ENCODE assay signal across 14 mouse cellular contexts in the genomic region with DNA sequence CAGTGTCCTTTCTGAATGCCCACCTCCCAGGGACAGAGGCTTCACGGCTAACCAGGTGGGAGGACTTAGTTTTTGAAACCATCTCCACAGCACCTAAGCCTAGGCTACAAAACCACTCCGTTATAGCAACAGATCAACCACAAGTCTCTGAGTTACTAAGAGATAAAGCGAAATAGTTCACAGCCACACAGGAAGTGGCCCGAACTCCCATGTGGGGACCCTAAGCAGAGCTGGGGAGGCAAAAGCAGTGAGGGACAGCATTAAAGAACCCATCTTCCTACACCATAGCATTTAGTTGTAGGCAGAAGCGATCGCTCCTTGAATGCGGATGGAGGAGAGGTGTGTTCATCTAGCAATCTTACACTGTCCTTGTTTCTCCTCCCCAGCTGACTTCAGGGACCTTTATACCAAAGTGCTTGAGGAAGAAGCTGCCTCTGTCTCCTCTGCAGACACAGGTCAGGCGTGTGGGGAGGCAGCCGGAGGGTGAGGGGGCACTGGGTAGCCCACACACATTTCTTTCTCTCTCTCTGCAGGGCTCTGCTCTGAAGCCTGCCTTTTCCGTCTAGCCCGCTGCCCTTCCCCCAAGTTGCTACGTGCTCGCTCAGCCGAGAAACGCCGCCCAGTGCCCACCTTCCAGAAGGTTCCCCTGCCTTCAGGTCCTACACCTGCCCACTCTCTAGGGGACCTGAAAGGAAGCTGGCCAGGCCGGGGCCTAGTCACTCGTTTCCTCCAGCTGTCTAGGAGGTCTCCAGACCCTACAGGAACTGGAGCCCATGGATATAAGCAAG. TPM values are rescaled to one million over a fixed set of nuclear protein-coding genes. Genes with fewer than 3 reads are reported as not detected.
DNase-seq lines count a peak whose midpoint lies in the region; ATAC-seq and TF ChIP-seq lines count a peak whose summit lies in the region.
"Had no signal": no experiment of that assay in that cellular context is flagged by ENCODE, and none has a peak within 500 bp of the region (broad histone marks: within the 10 kb centered on the region; RNA-seq: fewer than 3 reads in every experiment).

No protein-coding gene starts in this region.

- H3K27ac ChIP-seq in forebrain, embryonic 12.5 days = no peak overlapping the region
- no peak overlapping the region for H3K27ac ChIP-seq in forebrain, embryonic 14.5 days (ENCODE audit: low read depth, low read length)
- no peak overlapping the region for H3K27ac ChIP-seq in liver, embryonic 11.5 days (ENCODE audit: low read depth, low read length)
- no peak overlapping the region for H3K27ac ChIP-seq in liver, embryonic 12.5 days
- H3K27ac ChIP-seq in thymus, adult 2 months (ENCODE audit: control insufficient read depth, insufficient read depth, low read length) = peak overlapping the region; percentile 93
- H3K27ac ChIP-seq: hindbrain, postnatal 0 days; left cerebral cortex, adult 2 months; liver, embryonic 15.5 days had no signal

- H3K4me1 ChIP-seq in forebrain, embryonic 12.5 days = peaks cover 34% of the 10 kb centered on the region
- peaks cover 8% of the 10 kb centered on the region for H3K4me1 ChIP-seq in forebrain, embryonic 14.5 days (ENCODE audit: control insufficient read depth, insufficient read depth, low read length)
- peaks cover 26% of the 10 kb centered on the region for H3K4me1 ChIP-seq in liver, embryonic 11.5 days (replicated peaks; ENCODE audit: control insufficient read depth, insufficient read depth, low read length)
- H3K4me1 ChIP-seq in liver, embryonic 12.5 days = peaks cover 57% of the 10 kb centered on the region
- peaks cover 60% of the 10 kb centered on the region for H3K4me1 ChIP-seq in thymus, adult 2 months (replicated peaks; ENCODE audit: control insufficient read depth, insufficient read depth, low read length)

- no peak overlapping the region for H3K4me3 ChIP-seq in forebrain, embryonic 12.5 days (replicated peaks)
- H3K4me3 ChIP-seq in forebrain, embryonic 14.5 days (ENCODE audit: low read depth, low read length) = no peak overlapping the region
- H3K4me3 ChIP-seq in liver, embryonic 11.5 days (ENCODE audit: low read depth, low read length) = no peak overlapping the region
- no peak overlapping the region for H3K4me3 ChIP-seq in liver, embryonic 12.5 days
- peak overlapping the region; percentile 58 for H3K4me3 ChIP-seq in thymus, adult 2 months (ENCODE audit: control insufficient read depth, insufficient read depth, low read length)
- H3K4me3 ChIP-seq: left cerebral cortex, adult 2 months; liver, embryonic 15.5 days had no signal

- TF ChIP-seq POLR2A in thymus, adult 2 months (IDR thresholded peaks at IDR 0.05; ENCODE audit: control insufficient read depth, extremely low read depth, insufficient read depth, low read length, poor library complexity) = no peak; the same call in 1 of the 2 replicates

- TF ChIP-seq CTCF in thymus, adult 2 months (IDR thresholded peaks at IDR 0.05; ENCODE audit: borderline replicate concordance, control insufficient read depth, extremely low read depth, insufficient read depth, low read length, poor library complexity) = no peak

- ATAC-seq in forebrain, embryonic 12.5 days (ENCODE audit: low FRiP score) = no peak
- ATAC-seq in forebrain, embryonic 14.5 days = no peak
- no peak for ATAC-seq in liver, embryonic 11.5 days (replicated peaks; ENCODE audit: low FRiP score)
- no peak for ATAC-seq in liver, embryonic 12.5 days
- ATAC-seq: hindbrain, postnatal 0 days had no signal

- H3K9ac ChIP-seq in forebrain, embryonic 12.5 days = 0 out of 2 replicates have a peak overlapping the region, but pooled peaks have one; percentile 17
- no peak overlapping the region for H3K9ac ChIP-seq in forebrain, embryonic 14.5 days (ENCODE audit: low read length)
- 0 out of 2 replicates have a peak overlapping the region, but pooled peaks have one; percentile 9 for H3K9ac ChIP-seq in liver, embryonic 11.5 days (ENCODE audit: low read depth, low read length)
- no peak overlapping the region for H3K9ac ChIP-seq in liver, embryonic 12.5 days
- H3K9ac ChIP-seq: liver, embryonic 15.5 days had no signal

- peaks cover 4% of the 10 kb centered on the region; the same call in 1 of the 2 replicates for H3K27me3 ChIP-seq in forebrain, embryonic 12.5 days
- no peaks in the 10 kb centered on the region for H3K27me3 ChIP-seq in forebrain, embryonic 14.5 days (replicated peaks; ENCODE audit: control insufficient read depth, insufficient read depth, low read length)
- H3K27me3 ChIP-seq in liver, embryonic 11.5 days (replicated peaks; ENCODE audit: control insufficient read depth, insufficient read depth, low read length) = no peaks in the 10 kb centered on the region
- H3K27me3 ChIP-seq in liver, embryonic 12.5 days (replicated peaks) = peaks cover 10% of the 10 kb centered on the region; the same call in 1 of the 2 replicates
- H3K27me3 ChIP-seq in thymus, adult 2 months (ENCODE audit: control insufficient read depth, insufficient read depth, low read length) = no peaks in the 10 kb centered on the region

- peaks cover 11% of the 10 kb centered on the region; the same call in 1 of the 2 replicates for H3K36me3 ChIP-seq in forebrain, embryonic 12.5 days (replicated peaks)
- peaks cover 8% of the 10 kb centered on the region; the same call in 1 of the 2 replicates for H3K36me3 ChIP-seq in forebrain, embryonic 14.5 days (ENCODE audit: control insufficient read depth, insufficient read depth, low read length)
- no peaks in the 10 kb centered on the region for H3K36me3 ChIP-seq in liver, embryonic 11.5 days (ENCODE audit: control insufficient read depth, insufficient read depth, low read length)
- peaks cover 9% of the 10 kb centered on the region for H3K36me3 ChIP-seq in liver, embryonic 12.5 days
- H3K36me3 ChIP-seq in thymus, adult 2 months (ENCODE audit: control insufficient read depth, insufficient read depth, low read length) = no peaks in the 10 kb centered on the region
- H3K36me3 ChIP-seq: liver, embryonic 15.5 days had no signal

- no peak for DNase-seq in forebrain, embryonic 14.5 days (ENCODE audit: low spot score)
- no peak for DNase-seq in liver, embryonic 11.5 days (ENCODE audit: low spot score)
- DNase-seq in T-cell, adult 2 months (ENCODE audit: low spot score) = peak; percentile 60
- peak; percentile 65 for DNase-seq in thymus, adult 2 months
- DNase-seq in layer of hippocampus, adult 9-10 months (ENCODE audit: low spot score) = no peak
- no peak for DNase-seq in kidney, adult 18-20 months
- DNase-seq: embryo, embryonic 11 days; heart, adult 11 months; right cerebral cortex, postnatal 4 days had no signal

- 59% methylated on average over 18 of the region's 18 CpGs for WGBS in forebrain, embryonic 12.5 days
- WGBS in forebrain, embryonic 14.5 days = 57% methylated on average over 18 of the region's 18 CpGs
- WGBS in liver, embryonic 11.5 days = 64% methylated on average over 18 of the region's 18 CpGs
- WGBS in liver, embryonic 12.5 days (ENCODE audit: insufficient replicate concordance) = 55% methylated on average over 18 of the region's 18 CpGs
- WGBS in thymus, adult 2 months = 11% methylated on average over 18 of the region's 18 CpGs

- H3K9me3 ChIP-seq in forebrain, embryonic 12.5 days = no peaks in the 10 kb centered on the region
- H3K9me3 ChIP-seq in forebrain, embryonic 14.5 days (replicated peaks; ENCODE audit: control insufficient read depth, low read length) = no peaks in the 10 kb centered on the region
- no peaks in the 10 kb centered on the region for H3K9me3 ChIP-seq in liver, embryonic 11.5 days (ENCODE audit: control insufficient read depth, low read length)
- H3K9me3 ChIP-seq in liver, embryonic 12.5 days (replicated peaks) = no peaks in the 10 kb centered on the region
- H3K9me3 ChIP-seq: liver, embryonic 15.5 days had no signal

- no peak overlapping the region for H3K4me2 ChIP-seq in forebrain, embryonic 12.5 days
- H3K4me2 ChIP-seq in forebrain, embryonic 14.5 days (ENCODE audit: low read length) = no peak overlapping the region
- 0 out of 2 replicates have a peak overlapping the region, but pooled peaks have one; percentile 19 for H3K4me2 ChIP-seq in liver, embryonic 11.5 days
- no peak overlapping the region for H3K4me2 ChIP-seq in liver, embryonic 12.5 days
- H3K4me2 ChIP-seq: liver, embryonic 15.5 days had no signal

RNA-seq across cellular contexts. Expression of gene Fam189b, which starts 4.9 kb away (rescaled TPM):
- 25.6 and 26.3 TPM in 2 replicates for polyA plus RNA-seq in forebrain, embryonic 12.5 days (2016; fragmentation: Nextera tagmentation; extraction: Ambion mirVana)
- 14.7 and 21.7 TPM in 2 replicates for polyA plus RNA-seq in forebrain, embryonic 14.5 days (2014; fragmentation: Nextera tagmentation; extraction: Ambion mirVana)
- polyA plus RNA-seq in liver, embryonic 11.5 days (2014; fragmentation: Nextera tagmentation; extraction: Ambion mirVana) = 12.7 and 13.5 TPM in 2 replicates
- 5.3 and 6.6 TPM in 2 replicates for polyA plus RNA-seq in liver, embryonic 12.5 days (2016; fragmentation: Nextera tagmentation; extraction: Ambion mirVana)
- 250 and 278 TPM in 2 replicates for polyA plus RNA-seq in thymus, adult 2 months (2012; rRNA removed)

RNA-seq across cellular contexts. Expression of gene Scamp3, which starts 10.6 kb away (rescaled TPM):
- polyA plus RNA-seq in forebrain, embryonic 12.5 days (2016; fragmentation: Nextera tagmentation; extraction: Ambion mirVana) = 89.7 and 94.4 TPM in 2 replicates
- polyA plus RNA-seq in forebrain, embryonic 14.5 days (2014; fragmentation: Nextera tagmentation; extraction: Ambion mirVana) = 90.5 and 104 TPM in 2 replicates
- 110 and 116 TPM in 2 replicates for polyA plus RNA-seq in liver, embryonic 11.5 days (2014; fragmentation: Nextera tagmentation; extraction: Ambion mirVana)
- 79.8 and 86.3 TPM in 2 replicates for polyA plus RNA-seq in liver, embryonic 12.5 days (2016; fragmentation: Nextera tagmentation; extraction: Ambion mirVana)
- 240 and 251 TPM in 2 replicates for polyA plus RNA-seq in thymus, adult 2 months (2012; rRNA removed)

RNA-seq across cellular contexts. Expression of gene Gba, which starts 14.8 kb away (rescaled TPM):
- polyA plus RNA-seq in forebrain, embryonic 12.5 days (2016; fragmentation: Nextera tagmentation; extraction: Ambion mirVana) = 34.3 and 37.4 TPM in 2 replicates
- 45.6 and 47.9 TPM in 2 replicates for polyA plus RNA-seq in forebrain, embryonic 14.5 days (2014; fragmentation: Nextera tagmentation; extraction: Ambion mirVana)
- 38.5 and 42.1 TPM in 2 replicates for polyA plus RNA-seq in liver, embryonic 11.5 days (2014; fragmentation: Nextera tagmentation; extraction: Ambion mirVana)
- polyA plus RNA-seq in liver, embryonic 12.5 days (2016; fragmentation: Nextera tagmentation; extraction: Ambion mirVana) = 26.6 and 26.7 TPM in 2 replicates
- polyA plus RNA-seq in thymus, adult 2 months (2012; rRNA removed) = 98.8 and 117 TPM in 2 replicates

RNA-seq across cellular contexts. Expression of gene Clk2, which starts 23.3 kb away (rescaled TPM):
- polyA plus RNA-seq in forebrain, embryonic 12.5 days (2016; fragmentation: Nextera tagmentation; extraction: Ambion mirVana) = 41.1 and 42.5 TPM in 2 replicates
- 17.0 and 17.9 TPM in 2 replicates for polyA plus RNA-seq in forebrain, embryonic 14.5 days (2014; fragmentation: Nextera tagmentation; extraction: Ambion mirVana)
- polyA plus RNA-seq in liver, embryonic 11.5 days (2014; fragmentation: Nextera tagmentation; extraction: Ambion mirVana) = 18.8 and 22.8 TPM in 2 replicates
- 21.1 and 21.2 TPM in 2 replicates for polyA plus RNA-seq in liver, embryonic 12.5 days (2016; fragmentation: Nextera tagmentation; extraction: Ambion mirVana)
- polyA plus RNA-seq in thymus, adult 2 months (2012; rRNA removed) = 117 and 126 TPM in 2 replicates

RNA-seq across cellular contexts. Expression of gene Thbs3, which starts 27.1 kb away (rescaled TPM):
- 95.1 and 97.9 TPM in 2 replicates for polyA plus RNA-seq in forebrain, embryonic 12.5 days (2016; fragmentation: Nextera tagmentation; extraction: Ambion mirVana)
- polyA plus RNA-seq in forebrain, embryonic 14.5 days (2014; fragmentation: Nextera tagmentation; extraction: Ambion mirVana) = 49.9 and 57.2 TPM in 2 replicates
- polyA plus RNA-seq in liver, embryonic 11.5 days (2014; fragmentation: Nextera tagmentation; extraction: Ambion mirVana) = 3.2 and 5.9 TPM in 2 replicates
- polyA plus RNA-seq in liver, embryonic 12.5 days (2016; fragmentation: Nextera tagmentation; extraction: Ambion mirVana) = 1.7 and 3.1 TPM in 2 replicates
- polyA plus RNA-seq in thymus, adult 2 months (2012; rRNA removed) = 7.2 and 10.9 TPM in 2 replicates

Comparison
In these comparisons a context has a peak if more than half of its experiments do, and no peak if none do; other contexts are left out.
1. H3K9ac ChIP-seq: peak in forebrain, embryonic 12.5 days (single experiment) and liver, embryonic 11.5 days (single experiment); none in forebrain, embryonic 14.5 days (single experiment) and liver, embryonic 12.5 days (single experiment).
2. DNase-seq: peak in T-cell, adult 2 months (single experiment) and thymus, adult 2 months (single experiment); none in forebrain, embryonic 14.5 days (single experiment), liver, embryonic 11.5 days (single experiment), layer of hippocampus, adult 9-10 months (single experiment) and kidney, adult 18-20 months (single experiment).